Mouse (Mus musculus) left cerebral cortex, postnatal 10 days (tissue): Measurements from ENCODE around the gene Syt5. TPM values are rescaled to one million over a fixed set of nuclear protein-coding genes. Genes with fewer than 3 reads are reported as not detected.
"Not testable (repeated sequence)": the region's sequence is repeated elsewhere in the genome, so short reads cannot be mapped to it uniquely, and the experiment has no call there.

Experiments
- DNase-seq, 2 experiments: peaks; one replicate each; pipeline ENCODE4 v3.0.0; 2021 to 2022; ENCODE audit warnings: low spot score in 2 of 2, mixed read lengths in 1 of 2; ENCODE audit errors: extremely low spot score in 1 of 2
- intact Hi-C: fragments of 180-260 bp; cut with DNase I; formaldehyde crosslinking; loops from one replicate; pipeline ENCODE4 v1.15.1; 2025
- total RNA-seq, 2 experiments: library from RNA; stranded (reverse); gene quantifications; 2 replicates each; pipeline ENCODE4 v1.2.3; 2021

Gene Syt5
- total RNA-seq, 2 experiments from 2014 or later: 251 to 253 TPM

DNA sequence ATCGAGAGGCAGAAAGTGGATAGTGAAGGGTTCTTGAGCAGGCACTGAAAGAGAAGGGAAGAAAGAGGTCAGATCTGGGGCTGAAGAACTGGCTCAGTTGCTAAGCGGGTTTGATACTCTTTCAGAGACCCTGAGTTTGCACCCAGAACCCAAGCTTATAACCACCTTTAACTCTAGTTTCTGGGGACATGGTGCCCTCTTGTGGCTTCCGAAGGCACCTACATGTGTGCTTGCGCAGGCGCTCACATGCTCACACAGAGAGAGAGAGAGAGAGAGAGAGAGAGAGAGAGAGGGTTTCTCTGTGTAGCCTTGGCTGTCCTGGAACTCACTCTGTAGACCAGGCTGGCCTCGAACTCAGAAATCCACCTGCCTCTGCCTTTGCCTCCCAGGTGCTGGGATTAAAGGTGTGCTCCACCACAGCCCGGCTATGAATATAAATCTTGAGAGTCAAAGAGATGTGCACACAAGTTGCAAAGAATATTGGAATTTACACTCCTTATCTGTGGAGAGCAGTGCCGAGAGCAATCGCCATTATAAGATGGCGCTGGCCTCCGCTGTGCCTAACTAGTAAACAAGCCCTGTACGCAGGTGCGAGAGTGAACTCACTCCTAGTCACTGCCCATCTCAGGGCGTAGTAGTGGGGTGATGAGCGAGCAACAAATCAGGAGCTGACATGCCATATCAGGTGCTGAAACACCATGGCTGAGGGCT is 23.0 kb downstream of the Syt5 start, which contains the start of gene Tnni3:
Gene Tnni3, minus strand, starts transcription at position 18 of the 711 bp plus-strand sequence.
- DNase-seq, intact Hi-C loops: not testable (repeated sequence)

DNA sequence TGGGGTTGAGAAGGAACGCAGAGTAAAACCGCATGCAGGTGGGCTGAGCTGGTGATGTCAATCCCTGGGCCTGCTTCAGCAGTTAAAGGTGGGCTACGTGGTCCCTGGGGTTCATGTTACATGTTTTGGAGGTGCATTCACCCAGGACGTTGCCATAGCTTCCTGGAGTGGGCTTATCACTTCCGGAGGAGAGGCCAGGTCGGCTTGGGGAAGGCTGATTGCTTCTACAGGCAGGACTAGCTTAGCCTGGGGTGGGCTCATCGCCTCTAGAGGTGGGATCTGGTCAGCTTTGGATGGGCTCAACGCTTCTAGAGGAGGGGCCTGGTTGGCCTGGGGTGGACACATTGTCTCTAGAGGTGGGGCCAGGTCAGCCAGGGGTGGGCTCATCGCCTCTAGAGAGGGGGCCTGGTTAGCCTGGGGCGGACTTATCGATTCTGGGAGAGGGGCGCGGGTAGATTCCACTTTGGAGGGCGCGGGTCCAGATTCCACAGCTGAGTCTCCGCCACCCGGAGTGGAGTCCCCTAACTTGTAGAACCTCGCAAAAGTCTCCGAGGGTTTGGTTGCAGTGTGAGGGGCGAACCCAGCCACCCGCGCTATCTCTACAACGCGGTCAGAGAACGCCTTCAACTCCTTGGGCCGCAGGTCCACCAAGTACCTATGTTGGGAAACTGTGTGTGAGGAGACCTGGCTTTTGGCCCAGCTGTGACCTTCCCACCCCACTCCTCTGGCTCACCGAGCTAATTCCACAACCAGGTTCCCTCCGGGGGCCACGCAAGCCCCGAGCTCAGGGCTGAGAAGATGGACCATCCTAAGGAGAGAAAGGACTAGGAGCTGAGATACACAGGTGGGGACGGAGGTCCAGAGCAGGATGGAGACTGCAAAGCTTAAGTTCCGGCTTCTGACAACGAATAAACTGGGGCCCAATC is 23.9 kb downstream of the Syt5 start:
- intact Hi-C loops: no loop called here
- no peak for DNase-seq

DNA sequence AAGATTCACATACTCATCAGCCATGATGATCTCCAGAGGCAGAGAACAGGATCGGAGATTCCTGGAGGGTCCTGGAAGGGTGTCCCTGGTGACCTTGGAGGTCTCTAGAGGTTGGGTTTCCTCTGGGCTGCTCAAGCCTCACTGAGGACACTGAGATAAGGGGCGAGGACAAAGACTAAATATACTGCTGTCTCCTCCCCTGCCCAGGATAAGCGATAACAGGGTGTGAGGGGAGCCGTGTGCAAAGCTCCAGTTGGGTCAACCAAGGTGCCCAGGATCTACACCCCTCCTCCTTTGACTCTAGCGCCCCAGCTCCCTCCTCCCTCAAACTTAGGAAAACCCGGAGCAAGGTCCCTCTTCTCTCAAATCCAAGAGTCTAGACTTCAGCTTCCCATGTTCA is 25.0 kb downstream of the Syt5 start:
- no peak for DNase-seq
- intact Hi-C loops: no loop called here

DNA sequence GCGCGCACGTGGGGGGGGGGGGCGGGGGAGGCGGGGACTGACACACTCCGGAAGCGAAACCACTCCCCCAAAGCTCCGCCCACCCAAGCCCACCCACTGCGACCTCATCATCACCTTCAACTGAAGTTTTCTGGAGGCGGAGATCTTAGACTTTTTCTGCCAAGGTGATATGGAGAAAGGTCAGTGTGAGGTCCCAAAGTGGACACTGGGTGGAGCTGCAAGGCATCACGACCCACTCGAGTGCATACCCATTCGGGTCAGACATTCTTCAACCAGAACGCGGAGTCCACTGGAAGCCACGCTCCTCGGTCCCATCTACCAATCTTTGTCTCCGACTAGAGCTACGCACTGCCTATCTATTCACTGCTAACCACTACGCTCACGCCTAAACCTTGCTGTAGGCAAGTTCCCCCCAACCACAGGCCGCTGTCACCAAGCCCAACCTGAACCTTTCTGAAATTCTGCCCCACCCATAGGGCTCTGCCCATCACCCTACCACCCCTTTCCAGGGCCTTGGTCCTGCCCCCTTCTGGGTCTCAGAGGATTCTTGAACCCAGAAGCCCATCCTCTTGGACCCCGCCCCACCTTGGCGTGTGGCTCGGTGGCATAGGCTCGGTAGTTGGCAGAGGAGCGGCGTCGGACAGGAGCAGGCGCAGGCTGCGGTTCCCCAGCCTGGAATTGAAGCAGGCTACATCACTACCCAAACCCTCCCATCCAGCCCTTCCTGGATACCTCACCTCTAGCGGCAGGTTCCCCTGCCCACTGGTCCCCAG is 25.9 kb downstream of the Syt5 start:
- DNase-seq: no peak
- intact Hi-C loops: no loop called here

DNA sequence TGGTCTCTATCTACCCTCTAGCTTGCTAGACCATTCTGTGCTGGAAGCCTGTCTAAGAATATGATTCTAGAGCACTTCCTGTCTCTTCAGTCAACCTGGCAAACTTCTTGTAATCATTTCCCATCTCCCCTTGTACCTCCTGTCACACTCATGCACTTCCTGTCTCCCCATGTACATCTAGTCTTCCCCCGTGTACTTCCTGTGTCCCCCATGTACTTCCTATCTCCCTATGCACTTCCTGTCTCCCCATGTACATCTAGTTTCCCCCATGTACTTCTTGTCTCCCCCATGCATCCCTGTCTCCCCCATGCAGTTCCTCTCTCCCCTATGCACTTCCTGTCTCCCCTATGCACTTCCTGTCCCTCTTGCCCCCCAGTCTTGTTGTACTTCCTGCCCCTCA is 28.9 kb downstream of the Syt5 start:
- DNase-seq: no peak
- intact Hi-C loops: no loop called here

DNA sequence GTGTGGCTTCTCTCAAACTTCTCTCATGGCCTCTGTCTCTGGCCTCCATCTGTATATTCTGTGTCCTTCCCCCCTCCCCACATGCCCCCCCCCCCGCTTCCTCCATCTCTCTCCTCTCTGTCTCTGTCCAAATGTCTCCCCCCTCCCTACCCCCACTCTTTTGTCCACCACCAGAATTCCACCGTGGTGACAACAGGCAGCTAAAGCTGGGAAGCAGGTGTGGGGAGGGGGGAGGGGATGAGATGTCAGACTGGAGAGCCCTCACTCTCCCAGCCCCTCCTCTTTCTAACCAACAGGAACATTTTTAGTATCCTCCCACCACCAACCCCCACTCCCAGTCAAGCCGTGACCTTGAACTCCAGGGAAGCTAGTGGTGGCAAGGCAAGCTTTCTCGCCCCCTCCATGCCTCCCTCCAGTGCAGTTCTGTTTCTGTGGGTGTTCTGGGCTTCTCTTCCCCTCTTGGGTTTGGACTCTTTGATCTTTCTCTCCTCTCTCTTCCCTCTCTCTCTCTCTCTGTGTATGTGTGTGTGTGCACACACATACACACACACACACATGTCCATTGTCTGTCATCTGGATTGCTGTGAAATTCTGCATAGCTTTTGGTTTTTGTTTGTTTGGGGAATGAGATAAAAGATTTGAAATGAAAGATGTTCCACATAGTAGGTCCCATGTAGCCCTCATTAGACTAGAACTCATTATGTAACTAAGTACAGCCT is 30.9 kb downstream of the Syt5 start, which contains the start of gene Tnnt1:
Gene Tnnt1, minus strand, starts transcription at position 51 of the 719 bp plus-strand sequence.
- no peak for DNase-seq
- intact Hi-C loops: no loop called here

DNA sequence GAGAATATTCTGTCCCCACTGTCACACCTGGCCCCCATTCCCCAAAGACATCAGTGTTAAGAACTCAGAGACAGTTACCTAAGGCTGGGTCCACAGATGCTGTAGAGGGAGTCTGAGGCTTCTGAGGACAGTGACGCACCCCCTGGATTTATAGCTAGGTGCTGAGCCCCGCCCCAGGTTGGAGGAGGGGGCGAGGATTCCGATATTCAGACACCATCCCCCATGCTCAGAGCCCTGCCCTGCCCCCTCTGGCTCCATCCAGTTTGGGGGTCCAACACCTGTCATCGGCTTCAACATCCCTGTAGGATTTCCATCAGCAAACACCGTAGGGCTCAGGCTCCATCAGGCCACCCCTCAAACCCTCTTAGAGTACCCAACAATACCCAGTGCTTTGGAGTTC is 31.5 kb downstream of the Syt5 start:
- DNase-seq: no peak
- intact Hi-C loops: no loop called here

DNA sequence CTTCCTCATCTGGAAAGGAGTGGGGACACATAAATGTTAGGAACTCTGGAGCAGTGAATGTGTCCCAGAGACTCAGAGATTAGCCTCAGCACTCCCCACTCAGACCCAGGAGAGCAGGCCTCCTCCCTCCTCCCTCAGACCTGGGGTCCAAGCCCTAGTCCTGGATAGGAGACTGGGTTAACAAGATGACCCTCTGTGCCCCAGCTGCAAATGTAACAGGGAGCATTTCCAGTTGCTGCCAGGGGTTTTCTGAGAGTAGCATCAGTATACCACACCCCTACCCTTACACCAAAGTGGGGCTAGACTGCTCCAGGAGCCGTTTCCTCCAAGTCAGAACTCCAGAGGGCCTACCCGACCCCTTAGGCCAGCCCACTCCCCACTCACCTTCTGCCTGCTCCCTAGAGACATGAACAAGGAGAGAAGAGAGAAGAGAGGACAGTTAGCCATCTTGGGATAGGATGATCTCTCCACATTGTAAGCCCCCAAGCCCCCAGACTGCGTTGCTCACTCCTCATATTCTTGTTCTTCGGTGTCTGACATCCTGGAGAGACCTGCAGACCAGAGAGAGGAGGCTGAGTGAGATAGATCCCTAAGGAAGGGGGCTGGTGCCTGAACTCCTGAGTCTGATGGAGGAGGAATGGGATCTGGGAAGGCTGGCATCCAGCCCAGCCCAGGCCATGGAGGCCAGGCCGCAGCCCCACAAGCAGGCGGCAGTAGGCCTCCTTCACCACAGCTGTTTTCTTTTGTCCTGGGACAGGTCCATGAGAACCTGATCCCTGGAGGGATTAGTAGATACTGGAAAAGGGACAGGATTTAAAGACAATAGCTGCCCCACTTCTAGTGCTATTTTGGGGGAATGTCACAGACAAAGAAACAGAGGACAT is 33.3 kb downstream of the Syt5 start:
- intact Hi-C loops: no loop called here
- no peak for DNase-seq

DNA sequence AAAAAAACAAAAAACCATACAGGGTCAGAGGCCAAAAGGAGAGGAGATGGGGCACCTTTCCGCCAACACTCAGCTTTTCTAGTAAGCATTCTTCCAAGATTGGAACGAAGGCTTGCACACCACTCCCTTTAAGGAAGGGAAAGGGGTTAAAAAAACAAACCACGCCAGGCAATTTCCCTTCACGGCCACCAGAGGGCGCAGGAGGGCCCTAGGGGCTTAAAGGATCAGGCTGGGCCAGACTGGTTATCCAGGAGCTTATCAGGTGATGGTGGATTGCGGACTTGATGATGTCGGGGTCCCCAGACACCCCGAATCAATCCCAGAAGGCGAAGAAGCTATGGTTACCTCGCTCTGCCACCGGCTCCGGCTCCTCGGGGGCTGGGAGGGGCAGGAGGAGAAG is 34.1 kb downstream of the Syt5 start:
- DNase-seq: no peak
- intact Hi-C loops: no loop called here

DNA sequence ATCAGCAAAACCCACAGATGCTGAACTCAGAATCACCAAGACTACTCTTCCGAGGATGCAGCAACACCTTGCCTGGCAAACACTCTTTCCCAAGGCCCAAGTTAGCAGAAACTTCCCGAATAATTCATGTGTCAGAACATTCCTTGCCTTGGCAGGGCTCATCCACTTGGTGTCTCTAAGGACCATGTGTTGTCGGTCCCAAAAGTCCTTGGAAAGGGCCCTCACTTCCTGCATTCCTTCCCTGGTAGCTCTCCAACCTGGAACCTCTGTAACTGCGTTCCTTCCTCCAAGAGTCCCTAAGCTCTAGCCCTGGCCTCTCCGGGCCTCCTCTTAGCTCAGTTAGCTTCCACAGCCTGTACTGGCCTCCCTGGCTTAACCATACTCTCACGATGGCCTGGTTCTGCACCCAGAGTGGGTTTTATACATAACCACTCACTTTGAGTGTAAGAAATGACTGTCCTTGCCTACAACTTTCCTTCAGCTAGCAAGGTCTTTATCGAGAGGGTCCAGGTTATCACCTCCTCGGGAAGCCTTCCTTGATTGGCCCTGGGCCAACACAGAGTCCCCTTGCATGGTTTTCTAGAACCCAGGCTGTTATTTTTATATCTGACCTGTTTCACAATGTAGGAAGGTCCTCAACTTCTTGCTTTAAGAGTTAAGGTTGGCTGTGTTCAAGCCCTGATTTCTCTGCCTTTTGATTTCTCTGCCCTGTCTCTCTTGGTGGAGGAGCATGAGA is 35.7 kb downstream of the Syt5 start:
- intact Hi-C loops: no loop called here
- no peak for DNase-seq

DNA sequence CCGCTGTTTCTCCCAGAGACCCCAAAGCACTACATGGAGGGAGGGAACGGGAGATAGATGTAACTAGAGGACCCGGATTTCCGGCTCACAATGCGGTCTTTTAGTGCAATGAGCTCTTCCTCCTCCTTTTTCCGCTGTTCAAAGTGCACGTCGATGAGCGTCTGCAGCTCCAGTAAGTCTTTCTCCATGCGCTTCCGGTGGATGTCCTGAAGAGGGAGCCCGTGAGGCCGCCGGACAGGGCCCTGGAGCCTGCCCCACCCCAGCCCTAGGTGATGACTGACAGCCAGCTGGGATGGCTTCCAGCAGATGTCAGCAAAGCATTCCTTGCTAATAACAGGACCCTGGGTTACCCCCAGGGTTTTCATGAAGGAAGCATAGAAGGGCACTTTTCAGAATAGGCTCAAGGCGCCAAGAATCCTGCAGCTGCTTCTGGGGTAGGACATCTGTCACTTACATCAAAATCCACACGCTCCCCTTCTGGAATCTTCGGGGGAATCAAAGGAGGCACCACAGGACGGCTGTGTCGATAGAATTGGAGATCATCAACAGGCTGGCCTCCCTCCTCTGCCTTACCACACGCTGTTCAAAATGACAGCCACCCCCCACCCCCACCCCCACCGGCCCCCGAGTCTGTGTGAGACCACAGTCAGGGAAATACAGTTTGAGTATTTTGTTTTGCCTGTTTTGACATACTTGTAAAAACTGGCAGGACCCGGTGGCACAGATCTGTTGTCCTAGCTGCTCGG is 37.3 kb downstream of the Syt5 start:
- intact Hi-C loops: no loop called here
- DNase-seq: peak in 1 of 2 experiments; percentile 85

DNA sequence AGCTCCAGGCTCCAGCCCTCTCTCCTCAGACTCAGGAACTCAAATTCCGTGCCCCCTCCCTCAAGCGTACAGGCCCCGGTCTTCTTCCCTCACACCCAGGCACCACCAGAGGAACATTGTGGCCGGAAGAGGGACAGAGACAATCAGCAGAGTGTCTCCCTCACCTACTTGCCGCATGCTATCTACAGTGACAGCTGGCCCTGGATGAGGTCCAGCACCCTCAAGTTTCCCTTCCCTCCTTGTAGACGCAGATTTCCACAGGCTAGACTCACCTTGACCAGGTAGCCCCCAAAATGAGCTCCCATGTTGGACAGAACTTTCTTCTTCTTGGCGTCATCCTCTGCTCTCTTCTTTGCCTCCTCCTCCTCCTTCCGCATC is 38.6 kb downstream of the Syt5 start:
- intact Hi-C loops: no loop called here
- no peak for DNase-seq

DNA sequence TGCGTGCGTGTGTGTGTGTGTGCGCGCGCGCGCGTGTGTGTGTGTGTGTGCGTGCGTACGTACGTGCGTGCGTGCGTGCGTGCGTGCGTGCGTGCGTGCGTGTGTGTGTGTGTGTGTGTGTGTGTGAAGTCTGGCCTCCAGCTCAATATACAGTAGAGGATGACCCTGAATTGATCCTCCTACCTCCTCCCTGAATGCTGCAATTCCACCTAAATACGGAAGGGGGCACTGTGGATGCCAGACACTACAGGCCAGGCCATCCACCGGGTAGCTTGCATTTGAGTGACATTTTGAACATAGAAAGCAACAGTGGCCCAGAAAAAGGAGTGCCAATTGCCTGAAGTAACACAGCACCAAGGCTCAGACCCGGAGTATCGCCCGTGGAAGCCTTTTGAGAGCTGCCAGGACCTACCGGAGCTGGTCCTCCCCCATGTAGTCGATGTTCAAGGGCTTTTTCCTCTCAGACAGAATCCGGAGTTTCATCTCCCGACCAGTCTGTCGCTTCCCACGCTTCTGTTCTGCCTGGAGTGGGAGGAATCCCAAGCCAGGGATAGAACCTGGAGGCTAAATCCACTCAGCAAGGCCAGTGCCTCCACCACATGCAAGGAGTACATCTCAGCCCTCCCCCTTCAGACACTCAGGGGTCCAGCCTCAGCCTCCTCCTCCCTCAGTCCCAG is 39.1 kb downstream of the Syt5 start:
- no peak for DNase-seq

DNA sequence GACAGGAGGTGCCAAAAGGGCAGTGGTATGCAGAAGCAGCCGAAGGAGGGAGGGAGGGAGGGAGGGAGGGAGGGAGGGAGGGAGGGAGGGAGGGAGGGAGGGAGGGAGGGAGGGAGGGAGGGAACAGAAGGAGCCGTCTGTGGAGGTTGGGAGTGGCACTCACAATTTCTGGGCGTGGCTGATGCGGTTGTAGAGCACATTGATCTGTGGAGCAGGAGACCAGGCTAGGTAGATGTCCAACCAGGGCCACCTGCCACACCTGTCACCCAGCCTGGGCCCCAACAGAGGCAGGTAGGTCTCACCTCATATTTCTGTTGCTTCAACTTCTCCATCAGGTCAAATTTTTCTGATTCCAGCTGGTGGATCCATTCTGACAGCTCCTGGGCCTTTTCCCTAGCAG is 40.1 kb downstream of the Syt5 start:
- intact Hi-C loops: no loop called here
- DNase-seq: no peak

More for the DNA sequence above, 39.1 kb downstream of the Syt5 start:
- intact Hi-C loops: no loop called here

DNA sequence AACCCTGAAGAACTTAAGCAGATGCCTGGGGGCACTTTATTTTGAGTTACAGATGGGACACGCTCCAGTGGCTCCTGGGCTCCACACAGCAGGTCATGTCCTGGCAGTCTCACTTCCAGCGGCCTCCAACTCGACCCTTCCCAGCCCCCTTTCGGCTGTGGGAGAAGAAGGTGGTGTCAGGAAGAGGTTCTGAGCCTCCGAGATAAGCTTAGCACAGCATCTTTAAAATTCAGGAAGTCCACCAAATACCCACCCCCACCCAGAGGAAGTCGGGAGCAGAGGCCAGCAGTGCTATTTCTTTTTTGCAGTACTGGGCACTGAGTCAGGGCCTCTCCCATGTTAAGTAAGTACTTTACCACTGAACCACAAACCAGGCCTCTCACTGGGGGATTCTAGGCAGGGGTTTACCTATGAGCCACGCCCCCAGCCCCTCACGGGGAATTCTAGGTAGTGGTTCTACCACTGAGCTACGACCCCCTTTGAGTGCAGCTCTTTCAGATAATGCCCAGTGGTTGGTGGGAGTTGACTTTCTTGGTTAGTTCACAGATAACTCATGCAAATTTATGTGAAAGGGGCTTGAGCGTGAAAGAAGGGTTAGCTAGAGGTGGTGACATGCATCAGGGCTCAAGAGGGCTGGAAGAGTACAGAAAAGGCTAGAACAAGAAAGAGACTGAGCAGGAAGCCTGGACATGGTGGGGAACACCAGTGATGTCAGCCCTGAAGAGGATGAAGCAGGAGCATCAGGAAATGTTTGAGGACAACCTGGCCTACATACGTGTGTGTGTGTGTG is 42.5 kb downstream of the Syt5 start:
- intact Hi-C loops: no loop called here
- DNase-seq: no peak
